Mouse (Mus musculus): ENCODE data around the gene Smg1. TPM values are rescaled to one million over a fixed set of nuclear protein-coding genes. Genes with fewer than 3 reads are reported as not detected.
"Not testable (repeated sequence)": the region's sequence is repeated elsewhere in the genome, so short reads cannot be mapped to it uniquely, and the experiment has no call there.

Gene Smg1
- total RNA-seq, 2 experiments from 2014 or later = 81.4 to 88.6 TPM

GRCm38 (mm10) chr7:118250482-118251160, 7.2 kb upstream of the Smg1 start:
- intact Hi-C loops (cut with DNase I) = no loop called here
- no peak for DNase-seq

GRCm38 (mm10) chr7:118249563-118249962, 6.1 kb upstream of the Smg1 start:
- no peak for DNase-seq
- intact Hi-C loops (cut with DNase I) = no loop called here

- intact Hi-C loops (cut with DNase I) = no loop called here
- DNase-seq = no peak
Observed at GRCm38 (mm10) chr7:118248069-118248468, 4.6 kb upstream of the Smg1 start.

- intact Hi-C loops (cut with DNase I) = no loop called here
- no peak for DNase-seq
Observed at GRCm38 (mm10) chr7:118245260-118245659, 1.8 kb upstream of the Smg1 start.

- intact Hi-C loops (cut with DNase I) = no loop called here
- DNase-seq = no peak
Observed at GRCm38 (mm10) chr7:118242911-118243412, 508 bp downstream of the Smg1 start.

GRCm38 (mm10) chr7:118242309-118242708, 1.2 kb downstream of the Smg1 start:
- no peak for DNase-seq
- intact Hi-C loops (cut with DNase I) = no loop called here

GRCm38 (mm10) chr7:118240402-118240801, 3.1 kb downstream of the Smg1 start:
- intact Hi-C loops (cut with DNase I) = no loop called here
- DNase-seq = no peak

GRCm38 (mm10) chr7:118239996-118240395, 3.5 kb downstream of the Smg1 start:
- intact Hi-C loops (cut with DNase I) = no loop called here
- DNase-seq = no peak

GRCm38 (mm10) chr7:118236949-118237348, 6.5 kb downstream of the Smg1 start:
- DNase-seq = no peak
- intact Hi-C loops (cut with DNase I) = no loop called here

GRCm38 (mm10) chr7:118234236-118234635, 9.2 kb downstream of the Smg1 start:
- intact Hi-C loops (cut with DNase I) = no loop called here

GRCm38 (mm10) chr7:118232613-118233012, 10.9 kb downstream of the Smg1 start:
- no peak for DNase-seq

More at GRCm38 (mm10) chr7:118234236-118234635, 9.2 kb downstream of the Smg1 start:
- DNase-seq = no peak

GRCm38 (mm10) chr7:118219777-118220176, 23.7 kb downstream of the Smg1 start:
- DNase-seq = no peak
- intact Hi-C loops (cut with DNase I) = no loop called here

More at GRCm38 (mm10) chr7:118232613-118233012, 10.9 kb downstream of the Smg1 start:
- intact Hi-C loops (cut with DNase I) = no loop called here

GRCm38 (mm10) chr7:118206396-118206795, 37.1 kb downstream of the Smg1 start:
- no peak for DNase-seq
- intact Hi-C loops (cut with DNase I) = loop anchor here (10.0 kb wide), 1 partner anchor 88 kb away; no protein-coding TSS in a partner anchor

- intact Hi-C loops (cut with DNase I) = no loop called here
- no peak for DNase-seq
Observed at GRCm38 (mm10) chr7:118195756-118196155, 47.7 kb downstream of the Smg1 start.

GRCm38 (mm10) chr7:118185878-118186277, 57.6 kb downstream of the Smg1 start:
- DNase-seq = no peak
- intact Hi-C loops (cut with DNase I) = no loop called here

GRCm38 (mm10) chr7:118184604-118185003, 58.9 kb downstream of the Smg1 start:
- intact Hi-C loops (cut with DNase I) = loop anchor here (5.0 kb wide), 1 partner anchor 37 kb away; no protein-coding TSS in a partner anchor
- no peak for DNase-seq

- no peak for DNase-seq
- intact Hi-C loops (cut with DNase I) = loop anchor here (5.0 kb wide), 1 partner anchor 34 kb away; no protein-coding TSS in a partner anchor
Observed at GRCm38 (mm10) chr7:118181123-118181522, 62.3 kb downstream of the Smg1 start.

GRCm38 (mm10) chr7:118179782-118180181, 63.7 kb downstream of the Smg1 start:
- no peak for DNase-seq
- intact Hi-C loops (cut with DNase I) = loop anchor here (5.0 kb wide), 1 partner anchor 32 kb away; no protein-coding TSS in a partner anchor

- intact Hi-C loops (cut with DNase I) = no loop called here
- no peak for DNase-seq
Observed at GRCm38 (mm10) chr7:118175821-118176355, 67.6 kb downstream of the Smg1 start.

- intact Hi-C loops (cut with DNase I); DNase-seq: not testable (repeated sequence)
Observed at GRCm38 (mm10) chr7:118170125-118170524, 73.3 kb downstream of the Smg1 start.

GRCm38 (mm10) chr7:118163006-118163405, 80.5 kb downstream of the Smg1 start:
- intact Hi-C loops (cut with DNase I) = loop anchor here (10.0 kb wide), 1 partner anchor 132 kb away; no protein-coding TSS in a partner anchor

GRCm38 (mm10) chr7:118160121-118160520, 83.3 kb downstream of the Smg1 start:
- DNase-seq = no peak
- intact Hi-C loops (cut with DNase I) = loop anchor here (10.0 kb wide), 1 partner anchor 135 kb away; no protein-coding TSS in a partner anchor

More at GRCm38 (mm10) chr7:118163006-118163405, 80.5 kb downstream of the Smg1 start:
- DNase-seq = no peak
